Mouse (Mus musculus) spleen, postnatal 36 days (tissue): ENCODE data around the gene Daam1.

Source experiments
- DNase-seq, 2 experiments: peaks; one replicate each; pipeline ENCODE4 v3.0.0; 2022; ENCODE audit warnings: low spot score in 2 of 2, mixed read lengths in 1 of 2

Daam1 gene

DNA sequence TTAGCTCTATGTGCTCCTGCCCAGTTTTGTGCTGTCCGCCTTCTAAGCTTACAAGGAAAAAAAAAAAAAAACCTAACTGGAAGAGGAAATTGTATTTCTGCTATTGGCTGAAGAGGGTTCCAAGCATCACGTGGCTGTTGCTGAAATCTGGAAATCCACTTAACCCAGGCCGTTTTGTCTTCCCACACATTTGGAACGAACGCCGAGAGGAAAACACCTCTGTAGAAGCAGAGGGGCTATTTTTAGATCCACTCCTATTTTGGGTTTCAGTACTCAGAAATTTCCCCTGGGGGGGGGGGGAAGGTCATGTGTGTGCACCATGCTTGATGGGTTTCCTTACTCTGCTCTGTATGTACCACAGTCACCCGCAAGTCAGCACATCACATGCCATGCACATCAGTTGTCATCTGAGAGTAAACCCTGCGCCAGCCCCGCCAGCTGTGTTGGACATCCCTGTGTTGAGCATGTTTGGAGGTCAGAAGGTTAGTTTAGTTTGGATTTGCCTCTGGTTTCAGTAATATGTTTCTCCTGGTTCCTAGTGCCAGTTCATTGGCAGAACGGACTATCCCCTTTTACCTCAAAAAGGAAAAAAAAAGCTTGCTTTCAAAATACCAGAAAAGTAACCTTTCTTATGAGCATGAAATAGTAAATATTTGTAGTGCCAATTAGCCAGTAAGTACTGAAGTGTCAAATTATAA lies 33.1 kb downstream of the Daam1 start:
- DNase-seq, result peak; percentile 5 to 14

DNA sequence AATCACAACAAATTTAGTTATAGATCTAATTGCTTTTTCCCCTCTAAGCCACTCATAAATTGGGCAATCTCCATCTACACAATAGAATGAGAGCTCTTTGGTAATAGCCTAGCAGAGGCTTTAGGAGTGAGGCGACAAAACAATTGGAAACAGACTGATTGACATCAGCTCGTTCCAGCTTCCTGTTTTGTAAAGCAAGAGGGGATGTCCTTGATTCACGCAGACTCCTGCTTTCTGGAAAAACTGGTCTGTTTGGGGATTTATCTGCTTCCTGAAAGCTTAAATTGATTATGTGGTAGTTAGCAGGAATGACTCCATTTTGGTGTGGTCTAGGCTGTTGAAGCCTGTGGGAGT lies 33.6 kb downstream of the Daam1 start:
- no peak for DNase-seq

DNA sequence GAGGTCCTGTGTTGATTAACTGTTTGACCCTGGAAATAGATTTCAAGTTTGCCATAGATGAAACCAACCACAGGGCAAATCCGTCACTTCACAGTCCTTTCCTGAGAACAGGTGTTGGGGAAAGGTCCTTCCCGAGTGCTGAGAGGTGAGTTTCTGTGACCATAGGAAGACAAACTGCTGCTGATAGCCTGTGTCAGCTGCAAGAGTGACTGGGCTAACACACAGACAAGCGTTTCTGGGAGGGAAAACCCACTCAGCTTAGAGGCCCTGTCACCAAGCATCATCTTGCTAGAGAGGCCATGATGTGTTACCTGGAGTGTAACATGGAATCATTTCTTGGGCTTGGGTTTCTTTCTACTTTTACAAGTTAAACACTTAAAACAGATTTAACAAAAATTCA lies 35.1 kb downstream of the Daam1 start:
- DNase-seq, result no peak

DNA sequence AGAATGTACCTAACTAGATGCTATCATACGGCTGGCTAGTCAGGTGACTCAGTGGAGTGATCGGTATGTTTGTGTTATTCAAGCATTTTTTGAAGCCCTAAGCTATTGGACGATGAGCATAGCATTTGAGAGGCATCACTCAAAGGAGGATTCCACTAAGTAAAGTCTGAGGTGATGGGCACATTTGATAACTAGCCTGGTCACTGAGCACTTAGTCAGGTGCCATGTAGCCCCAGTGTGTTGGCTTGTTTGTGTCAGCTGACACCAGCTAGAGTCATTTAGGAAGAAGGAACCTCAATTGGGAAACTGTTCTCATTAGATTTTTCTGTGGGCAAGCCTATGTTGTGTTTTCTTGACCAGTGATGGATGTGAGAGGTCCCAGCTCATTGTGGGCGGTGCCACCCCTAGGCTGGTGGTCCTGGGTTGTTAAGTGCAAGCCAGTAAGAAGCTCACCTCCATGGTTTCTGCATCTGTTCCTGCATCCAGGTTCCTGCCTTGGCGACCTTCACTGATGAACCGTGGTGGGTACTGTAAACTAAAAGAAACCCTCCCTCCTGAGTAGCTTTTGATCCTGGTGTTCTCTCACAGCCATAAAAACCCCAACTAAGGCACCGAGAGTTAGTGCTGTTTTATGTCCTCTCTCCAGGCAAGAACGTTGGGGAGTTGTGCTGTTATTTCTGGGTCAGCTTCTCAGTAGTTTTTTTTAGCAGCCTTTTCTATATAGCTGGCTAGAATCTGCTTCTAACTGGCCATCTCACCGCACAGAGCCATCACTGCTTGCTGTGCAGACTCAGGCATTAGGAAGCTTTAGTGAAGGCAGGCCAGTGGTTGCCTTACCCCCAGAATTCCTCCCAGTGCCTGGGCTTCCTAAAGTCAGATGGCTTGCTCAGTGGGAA lies 36.7 kb downstream of the Daam1 start:
- no peak for DNase-seq

DNA sequence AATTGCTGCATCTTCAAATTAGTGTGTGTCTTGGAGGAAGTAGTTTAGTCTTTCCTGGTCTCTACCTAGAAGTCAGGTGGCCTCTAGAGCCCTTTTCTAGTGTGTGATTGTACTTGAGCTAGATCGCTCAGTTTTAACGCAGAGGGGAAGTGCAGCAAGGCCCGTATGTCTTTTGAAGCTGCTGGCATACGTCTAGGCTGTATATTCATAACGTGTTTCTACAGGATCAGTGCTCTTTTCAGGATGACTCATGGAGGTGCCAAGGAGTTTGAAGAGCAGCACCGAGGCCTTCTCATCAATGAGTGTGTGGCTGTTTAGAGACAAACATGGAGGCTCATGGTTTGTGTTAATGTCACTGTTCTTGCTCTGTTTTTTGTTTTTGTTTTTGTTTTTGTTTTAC lies 39.8 kb downstream of the Daam1 start:
- no peak for DNase-seq

- DNase-seq, result no peak
These were observed 41.5 kb downstream of the Daam1 start for GRCm38 (mm10) chr12:71872330-71872729.

- no peak for DNase-seq
These were observed 43.7 kb downstream of the Daam1 start for GRCm38 (mm10) chr12:71874561-71874960.

GRCm38 (mm10) chr12:71874984-71875383 lies 44.1 kb downstream of the Daam1 start:
- no peak for DNase-seq

DNA sequence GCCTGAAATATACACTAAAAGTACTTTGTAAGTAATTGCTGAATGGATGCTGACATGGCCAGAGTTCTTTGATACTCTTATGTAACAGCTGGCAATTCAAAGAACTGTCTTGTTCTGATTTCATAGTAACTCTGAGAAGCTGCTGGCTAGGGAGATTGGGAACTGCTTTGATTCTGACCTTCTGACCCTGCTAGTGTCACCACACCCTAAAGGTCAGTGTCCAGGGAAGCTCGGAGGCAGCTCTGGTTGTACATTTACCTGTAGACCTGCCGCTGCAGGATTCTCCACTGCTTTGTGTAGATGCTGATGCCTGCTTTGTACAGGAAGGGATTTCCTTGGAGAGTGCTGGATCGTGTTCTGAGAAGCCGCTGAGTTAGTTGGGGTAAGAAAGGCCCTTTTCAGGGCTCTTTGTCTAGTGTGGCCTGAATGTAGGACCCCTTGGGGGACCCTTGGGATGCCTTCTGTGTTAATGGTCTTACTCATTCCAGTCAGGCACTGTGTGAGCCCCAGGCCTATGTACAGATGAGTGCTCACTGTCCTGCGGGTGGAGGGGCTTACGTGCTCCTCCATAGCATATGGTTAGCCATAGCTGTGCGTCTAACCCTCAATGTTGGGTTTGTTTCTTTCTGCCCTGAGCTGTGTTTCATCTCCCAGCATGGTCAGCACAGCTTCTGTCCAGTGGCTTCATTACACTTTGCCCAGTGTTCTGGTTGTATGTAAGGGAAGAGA lies 45.0 kb downstream of the Daam1 start:
- no peak for DNase-seq

DNA sequence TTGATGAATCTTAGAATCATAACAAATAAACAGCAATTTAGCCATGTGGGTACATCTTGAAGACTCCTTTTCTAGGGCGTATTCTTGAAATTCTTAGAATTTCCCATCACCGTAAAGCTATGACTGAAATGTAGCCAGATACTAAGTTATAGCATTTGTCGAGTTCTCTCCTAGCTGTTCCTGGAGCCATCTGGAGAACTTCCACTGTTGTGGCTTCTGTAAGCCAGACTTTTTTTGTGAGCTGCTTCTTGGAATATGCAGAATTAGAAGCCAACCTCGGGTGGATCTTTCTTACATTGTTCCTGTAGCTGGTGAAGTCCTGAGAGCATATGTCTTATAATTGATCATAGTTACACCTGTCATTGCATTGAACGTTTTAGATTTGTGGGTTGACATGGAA lies 50.1 kb downstream of the Daam1 start:
- DNase-seq, result no peak

DNA sequence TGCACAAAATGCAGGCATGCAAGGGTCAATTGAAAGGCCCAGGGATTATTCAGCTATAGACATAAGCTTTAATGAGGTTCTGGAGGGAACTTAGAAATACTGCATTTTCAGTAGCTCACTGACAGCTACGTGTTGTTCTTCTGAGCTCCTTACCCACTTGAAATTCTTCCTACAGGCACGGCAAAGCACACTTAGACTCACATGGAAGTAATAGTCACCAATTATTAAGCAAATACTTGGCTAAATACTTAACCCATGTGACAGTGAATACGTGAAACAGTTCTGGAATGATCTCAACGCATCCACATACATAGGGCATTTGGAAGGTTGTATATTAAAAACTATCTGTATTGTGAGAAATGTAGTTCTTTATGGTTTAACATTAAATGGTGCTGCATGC lies 50.6 kb downstream of the Daam1 start:
- no peak for DNase-seq

GRCm38 (mm10) chr12:71883066-71883711 lies 52.3 kb downstream of the Daam1 start:
- no peak for DNase-seq

- no peak for DNase-seq
These were observed 54.3 kb downstream of the Daam1 start for GRCm38 (mm10) chr12:71885170-71885574.

GRCm38 (mm10) chr12:71885717-71886116 lies 54.8 kb downstream of the Daam1 start:
- peak in 1 of 2 experiments; percentile 14 for DNase-seq

- DNase-seq, result no peak
These were observed 55.5 kb downstream of the Daam1 start for GRCm38 (mm10) chr12:71886406-71886805.

DNA sequence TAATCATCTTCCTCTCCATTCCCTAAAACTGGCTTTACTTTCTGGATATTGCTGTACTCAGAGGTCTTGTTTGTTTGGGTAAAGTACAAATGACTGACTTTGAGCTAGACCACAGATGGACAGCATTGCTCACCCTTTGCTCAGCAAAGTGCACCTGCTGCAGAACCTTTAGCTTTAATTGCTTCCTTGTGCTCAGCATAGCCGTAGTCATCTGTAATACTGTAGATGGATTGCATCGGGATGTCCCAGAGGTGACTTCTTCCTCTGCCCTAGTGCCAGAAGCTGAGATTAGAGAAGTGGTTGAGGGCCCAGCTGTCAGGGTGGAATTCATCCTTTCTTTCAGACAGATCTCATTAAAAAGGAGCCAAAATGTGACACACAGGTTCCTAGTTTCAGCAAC lies 56.1 kb downstream of the Daam1 start:
- no peak for DNase-seq

DNA sequence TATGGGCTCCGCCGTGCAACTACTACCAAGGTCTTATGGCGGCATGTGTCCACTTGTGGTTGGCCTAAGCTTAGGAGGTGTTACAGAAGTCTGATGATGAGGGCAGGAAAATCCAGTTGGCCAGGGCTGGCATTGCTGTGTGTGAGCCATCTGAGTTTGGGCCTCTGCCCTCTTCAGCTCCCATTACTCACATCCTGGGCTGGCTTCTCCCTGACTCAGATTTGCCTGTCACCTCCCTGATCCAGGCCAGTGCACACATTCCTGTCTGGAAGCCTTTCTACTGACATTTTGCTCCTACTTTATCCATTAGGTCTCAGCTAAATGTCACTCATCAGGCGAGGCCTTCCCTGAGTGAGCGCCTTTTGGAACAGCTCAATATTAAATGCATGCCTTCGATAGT lies 57.5 kb downstream of the Daam1 start:
- DNase-seq, result no peak

DNA sequence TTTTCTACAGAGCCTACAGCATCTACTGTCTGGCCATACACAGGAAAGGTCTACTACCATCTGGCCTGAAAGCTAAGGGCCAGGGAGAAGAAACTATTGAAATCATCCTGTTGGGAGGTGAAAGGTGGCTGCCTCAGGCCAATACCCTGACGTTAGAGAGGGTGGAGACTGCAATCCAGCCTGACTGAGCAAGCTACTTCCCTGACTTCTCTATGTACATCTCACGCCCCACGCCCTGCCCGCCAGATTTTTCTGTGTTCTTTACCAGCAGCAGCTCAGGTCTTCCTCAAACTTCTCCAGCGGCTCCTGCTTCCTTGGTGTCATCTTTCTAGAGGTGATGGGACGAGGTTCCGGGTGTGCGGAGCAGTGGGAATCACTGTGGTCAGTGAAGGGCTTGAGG lies 58.4 kb downstream of the Daam1 start:
- no peak for DNase-seq

GRCm38 (mm10) chr12:71890282-71890681 lies 59.4 kb downstream of the Daam1 start:
- no peak for DNase-seq

- no peak for DNase-seq
These were observed 61.0 kb downstream of the Daam1 start for GRCm38 (mm10) chr12:71891729-71892355.

- DNase-seq, result no peak
These were observed 62.2 kb downstream of the Daam1 start for GRCm38 (mm10) chr12:71892996-71893605.
